Mouse (Mus musculus) spleen, adult 2 months (tissue): ENCODE results near the gene Tdrd5. TPM values are rescaled to one million over a fixed set of nuclear protein-coding genes. Genes with fewer than 3 reads are reported as not detected.

Source experiments
- DNase-seq, 2 experiments: peaks; one replicate each; pipeline versions ENCODE4 v3.0.0 to v3.0.0-alpha.2; 2012 to 2021; ENCODE audit warnings: low spot score in 2 of 2, low read depth in 1 of 2
- H3K27ac ChIP-seq: fragments of 200-500 bp; 2 replicates; pipeline ENCODE4 v1.5.1; 2012; ENCODE audit warnings: low read length, inconsistent platforms; ENCODE audit not compliant: insufficient read depth
- H3K27me3 ChIP-seq: fragments of 200-500 bp; 2 replicates; pipeline ENCODE4 v1.6.1; 2012; ENCODE audit warnings: mild to moderate bottlenecking, moderate library complexity, low read length, inconsistent platforms; ENCODE audit not compliant: control insufficient read depth, insufficient read depth
- H3K36me3 ChIP-seq: fragments of 200-500 bp; 2 replicates; pipeline ENCODE4 v1.6.1; 2012; ENCODE audit warnings: mild to moderate bottlenecking, low read length, inconsistent platforms; ENCODE audit not compliant: control insufficient read depth, insufficient read depth
- H3K4me1 ChIP-seq: fragments of 200-500 bp; 2 replicates; pipeline ENCODE4 v1.6.1; 2011; ENCODE audit warnings: inconsistent platforms; ENCODE audit not compliant: control insufficient read depth, insufficient read depth, insufficient read length
- H3K4me3 ChIP-seq: fragments of 200-500 bp; 2 replicates; pipeline ENCODE4 v1.5.1; 2011; ENCODE audit warnings: mild to moderate bottlenecking, inconsistent platforms; ENCODE audit not compliant: insufficient read depth, insufficient read length; ENCODE audit errors: extremely low read depth
- CTCF ChIP-seq: fragments of 200-500 bp; IDR thresholded peaks from 2 replicates; pipeline ENCODE4 v1.5.1; 2011; ENCODE audit warnings: mild to moderate bottlenecking, inconsistent platforms; ENCODE audit not compliant: insufficient read depth, insufficient read length, insufficient replicate concordance; ENCODE audit errors: extremely low read depth
- POLR2A ChIP-seq: fragments of 200-500 bp; IDR thresholded peaks from 2 replicates; pipeline ENCODE4 v1.6.1; 2011; ENCODE audit warnings: low read depth, low read length, inconsistent platforms
- WGBS: fragments of 180-500 bp; shearing (Covaris S2); methylation state at CpG from one replicate; pipeline ENCODE4 v1.1.7; 2018; 5-methylcytosine and 5-hydroxymethylcytosine counted together
- polyA plus RNA-seq: library from polyadenylated mRNA; depleted of rRNA; stranded (reverse); fragments of >200 nt; gene quantifications from 2 replicates; pipeline ENCODE4 v1.2.3, GENCODE M21; 2012; rRNA removed

Tdrd5 gene
- polyA plus RNA-seq, 1 experiment: not detected

- 89% methylated on average over 2 of the region's 2 CpGs for WGBS
- no peak for DNase-seq
Measured at GRCm38 (mm10) chr1:156218573-156218972, 84.9 kb downstream of the Tdrd5 start.

GRCm38 (mm10) chr1:156217941-156218340 lies 85.5 kb downstream of the Tdrd5 start:
- no peaks in the 10 kb centered on the region for H3K36me3 ChIP-seq
- no peaks in the 10 kb centered on the region for H3K4me1 ChIP-seq
- no peak overlapping the region for H3K27ac ChIP-seq
- TF ChIP-seq POLR2A (no peak), CTCF (no peak)
- 86% methylated on average over 8 of the region's 8 CpGs for WGBS
- DNase-seq: no peak
- H3K27me3 ChIP-seq: no peaks in the 10 kb centered on the region
- no peak overlapping the region for H3K4me3 ChIP-seq

More at GRCm38 (mm10) chr1:156218573-156218972, 84.9 kb downstream of the Tdrd5 start:
- H3K27me3 ChIP-seq: no peaks in the 10 kb centered on the region
- H3K4me3 ChIP-seq: no peak overlapping the region
- H3K36me3 ChIP-seq: no peaks in the 10 kb centered on the region
- no peak overlapping the region for H3K27ac ChIP-seq
- no peak for TF ChIP-seq CTCF
- TF ChIP-seq POLR2A: no peak
- H3K4me1 ChIP-seq: no peaks in the 10 kb centered on the region

GRCm38 (mm10) chr1:156217393-156217792 lies 86.1 kb downstream of the Tdrd5 start:
- no peak for DNase-seq
- H3K27ac ChIP-seq: no peak overlapping the region
- H3K27me3 ChIP-seq: no peaks in the 10 kb centered on the region
- H3K4me1 ChIP-seq: no peaks in the 10 kb centered on the region
- 17% methylated on average over 3 of the region's 3 CpGs for WGBS
- no peaks in the 10 kb centered on the region for H3K36me3 ChIP-seq
- H3K4me3 ChIP-seq: no peak overlapping the region
- TF ChIP-seq CTCF: no peak
- no peak for TF ChIP-seq POLR2A

- Histone ChIP-seq H3K4me3 (no peak overlapping the region), H3K27me3 (no peaks in the 10 kb centered on the region), H3K27ac (no peak overlapping the region), H3K36me3 (no peaks in the 10 kb centered on the region), H3K4me1 (no peaks in the 10 kb centered on the region)
- no peak for DNase-seq
- WGBS: 90% methylated on average over 4 of the region's 4 CpGs
- no peak for TF ChIP-seq POLR2A
- TF ChIP-seq CTCF: no peak
Measured at GRCm38 (mm10) chr1:156216249-156216648, 87.2 kb downstream of the Tdrd5 start.

GRCm38 (mm10) chr1:156214651-156215050 lies 88.8 kb downstream of the Tdrd5 start:
- DNase-seq: no peak
- Histone ChIP-seq H3K27me3 (no peaks in the 10 kb centered on the region), H3K4me3 (no peak overlapping the region), H3K27ac (no peak overlapping the region), H3K4me1 (no peaks in the 10 kb centered on the region), H3K36me3 (no peaks in the 10 kb centered on the region)
- 92% methylated on average over 8 of the region's 8 CpGs for WGBS
- TF ChIP-seq POLR2A: no peak
- no peak for TF ChIP-seq CTCF

- 86% methylated on average over 5 of the region's 5 CpGs for WGBS
- no peak overlapping the region for H3K4me3 ChIP-seq
- H3K4me1 ChIP-seq: no peaks in the 10 kb centered on the region
- H3K27me3 ChIP-seq: no peaks in the 10 kb centered on the region; the same call in 1 of the 2 replicates
- DNase-seq: no peak
- TF ChIP-seq POLR2A: no peak
- no peak for TF ChIP-seq CTCF
- H3K27ac ChIP-seq: no peak overlapping the region
- no peaks in the 10 kb centered on the region for H3K36me3 ChIP-seq
Measured at GRCm38 (mm10) chr1:156212923-156213322, 90.5 kb downstream of the Tdrd5 start.

- WGBS: 78% methylated on average over 6 of the region's 6 CpGs
- no peak overlapping the region for H3K27ac ChIP-seq
- no peak overlapping the region for H3K4me3 ChIP-seq
- no peaks in the 10 kb centered on the region for H3K4me1 ChIP-seq
- DNase-seq: no peak
- H3K36me3 ChIP-seq: no peaks in the 10 kb centered on the region
- TF ChIP-seq CTCF (no peak), POLR2A (no peak)
- no peaks in the 10 kb centered on the region; the same call in 1 of the 2 replicates for H3K27me3 ChIP-seq
Measured at GRCm38 (mm10) chr1:156211809-156212317, 91.6 kb downstream of the Tdrd5 start.

Other genes with a start within 250 kb of the Tdrd5 start
- 0.02 TPM in 1 of 2 replicates, not detected in the other for gene Fam163a, start 98.6 kb downstream of the Tdrd5 start, polyA plus RNA-seq
- gene Nphs2, start 7.1 kb upstream of the Tdrd5 start, polyA plus RNA-seq: not detected in 2 replicates
- 27.1 and 33.6 TPM in 2 replicates for gene Gm2000, start 62.4 kb upstream of the Tdrd5 start, polyA plus RNA-seq
- gene Axdnd1, start 117.5 kb upstream of the Tdrd5 start, polyA plus RNA-seq: not detected in 2 replicates
- gene Soat1, start 170.7 kb upstream of the Tdrd5 start, polyA plus RNA-seq: 21.3 and 26.0 TPM in 2 replicates
- 15.4 and 17.3 TPM in 2 replicates for gene Gm10031, start 220.3 kb upstream of the Tdrd5 start, polyA plus RNA-seq